Mouse (Mus musculus): ENCODE measurements around the gene D630003M21Rik.

DNA sequence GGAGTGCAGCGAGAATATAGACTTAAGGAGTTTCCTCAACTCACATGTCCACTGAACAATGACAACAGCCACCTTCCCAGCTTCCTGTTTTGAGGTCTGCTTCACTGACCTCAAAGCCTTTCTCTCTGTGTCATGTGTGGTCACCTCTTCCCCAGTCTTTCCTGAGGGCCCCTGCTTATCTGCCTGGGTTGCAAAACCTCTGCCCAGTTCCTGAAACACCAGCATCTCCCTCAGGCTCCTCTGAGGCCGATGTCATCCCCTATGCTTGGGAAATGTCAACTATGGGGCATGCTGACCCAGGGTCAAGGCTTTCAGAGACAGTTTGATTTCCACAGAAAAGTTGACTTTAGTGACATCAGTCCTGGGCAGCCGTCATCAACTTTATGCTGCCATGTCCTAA, 53.6 kb downstream of the D630003M21Rik start:
- TF ChIP-seq POLR2A (IDR thresholded peaks at IDR 0.05; ENCODE audit: insufficient read depth, low read length) (no peak), CTCF (IDR thresholded peaks at IDR 0.05; ENCODE audit: low read depth, low read length) (no peak), EP300 (IDR thresholded peaks at IDR 0.05; ENCODE audit: insufficient read depth, low read depth, low read length) (no peak)

Measured in ES-Bruce4 (cell line).